ENCODE assay signal across 7 mouse cellular contexts in genomic region chr2:126363050-126363744, GRCm38 (mm10).
DNase-seq lines count a peak whose midpoint lies in the region; ATAC-seq lines count a peak whose summit lies in the region.

No protein-coding gene starts in this region.

- H3K4me2 ChIP-seq in limb, embryonic 13.5 days (replicated peaks) = no peak overlapping the region
- no peak overlapping the region for H3K4me2 ChIP-seq in midbrain, embryonic 15.5 days

- H3K27me3 ChIP-seq in limb, embryonic 13.5 days = no peaks in the 10 kb centered on the region
- H3K27me3 ChIP-seq in midbrain, embryonic 15.5 days (replicated peaks) = no peaks in the 10 kb centered on the region

- H3K27ac ChIP-seq in limb, embryonic 13.5 days = no peak overlapping the region
- no peak overlapping the region for H3K27ac ChIP-seq in midbrain, embryonic 15.5 days

- 52% methylated on average over 7 of the region's 7 CpGs for WGBS in limb, embryonic 13.5 days
- 54% methylated on average over 7 of the region's 7 CpGs for WGBS in midbrain, embryonic 15.5 days

- H3K9ac ChIP-seq in limb, embryonic 13.5 days = no peak overlapping the region
- H3K9ac ChIP-seq in midbrain, embryonic 15.5 days = no peak overlapping the region

- H3K36me3 ChIP-seq in limb, embryonic 13.5 days = no peaks in the 10 kb centered on the region
- no peaks in the 10 kb centered on the region for H3K36me3 ChIP-seq in midbrain, embryonic 15.5 days (replicated peaks)

- peak; percentile 87 for ATAC-seq in common myeloid progenitor, adult 5-6 weeks (replicated peaks; ENCODE audit: low read depth, poor library complexity, severe bottlenecking)
- ATAC-seq in limb, embryonic 13.5 days (ENCODE audit: low FRiP score, low read depth) = peak; percentile 54; the same call in 1 of the 2 replicates
- ATAC-seq in midbrain, embryonic 15.5 days (replicated peaks) = peak; percentile 54; the same call in 1 of the 2 replicates

- DNase-seq in adrenal gland, adult 2 months = peak; percentile 90
- peak; percentile 90 for DNase-seq in gastrocnemius, postnatal 10 days
- peak; percentile 28 to 70 for DNase-seq in kidney, adult 8-10 months
- DNase-seq in spleen, postnatal 10 days (ENCODE audit: low spot score in 2 of 2) = peak; percentile 67 to 87

- no peaks in the 10 kb centered on the region for H3K9me3 ChIP-seq in limb, embryonic 13.5 days
- no peaks in the 10 kb centered on the region for H3K9me3 ChIP-seq in midbrain, embryonic 15.5 days

- peaks cover 22% of the 10 kb centered on the region for H3K4me1 ChIP-seq in limb, embryonic 13.5 days
- H3K4me1 ChIP-seq in midbrain, embryonic 15.5 days = no peaks in the 10 kb centered on the region

- no peak overlapping the region for H3K4me3 ChIP-seq in limb, embryonic 13.5 days
- H3K4me3 ChIP-seq in midbrain, embryonic 15.5 days = no peak overlapping the region
